Mouse (Mus musculus) kidney, postnatal 0 days (tissue): ENCODE data around the gene Ccdc136. TPM values are rescaled to one million over a fixed set of nuclear protein-coding genes. Genes with fewer than 3 reads are reported as not detected.
"Not testable (repeated sequence)": the region's sequence is repeated elsewhere in the genome, so short reads cannot be mapped to it uniquely, and the experiment has no call there.

Source experiments
- ATAC-seq: fragments of 200-750 bp; cut with Nextera tagmentation; replicated peaks from 2 replicates; pipeline ENCODE4 v1.8.0; 2017; ENCODE audit warnings: low read depth, moderate number of reproducible peaks, moderate TSS enrichment, moderate library complexity; ENCODE audit not compliant: low FRiP score
- DNase-seq: peaks from one replicate; pipeline ENCODE4 v3.0.0-alpha.2; 2016; ENCODE audit warnings: low spot score
- H3K27ac ChIP-seq: fragments of 300-500 bp; sonication (generic); 2 replicates; pipeline ENCODE4 v1.5.1; 2014; ENCODE audit warnings: mild to moderate bottlenecking
- H3K27me3 ChIP-seq: fragments of 300-500 bp; sonication (generic); 2 replicates; pipeline ENCODE4 v1.6.1; 2014; ENCODE audit warnings: low read length, mixed read lengths; ENCODE audit not compliant: insufficient read depth
- H3K36me3 ChIP-seq: fragments of 300-500 bp; sonication (generic); 2 replicates; pipeline ENCODE4 v1.6.1; 2014; ENCODE audit warnings: low read length, mixed read lengths; ENCODE audit not compliant: insufficient read depth
- H3K4me1 ChIP-seq: fragments of 300-500 bp; sonication (generic); replicated peaks from 2 replicates; pipeline ENCODE4 v1.6.1; 2014; ENCODE audit warnings: antibody characterized with exemption, low read length, mixed read lengths; ENCODE audit not compliant: insufficient read depth
- H3K4me2 ChIP-seq: fragments of 300-500 bp; sonication (generic); 2 replicates; pipeline ENCODE4 v1.6.1; 2014; ENCODE audit warnings: mild to moderate bottlenecking, low read length, moderate library complexity, mixed read lengths
- H3K4me3 ChIP-seq: fragments of 300-500 bp; sonication (generic); replicated peaks from 2 replicates; pipeline ENCODE4 v1.5.1; 2014; ENCODE audit warnings: low read depth, low read length
- H3K9ac ChIP-seq: fragments of 300-500 bp; sonication (generic); 2 replicates; pipeline ENCODE4 v1.6.1; 2014; ENCODE audit warnings: low read depth, low read length
- H3K9me3 ChIP-seq: fragments of 300-500 bp; sonication (generic); replicated peaks from 2 replicates; pipeline ENCODE4 v1.6.1; 2016; ENCODE audit warnings: low read length, inconsistent platforms, mixed read lengths
- CTCF ChIP-seq: IDR thresholded peaks from 2 replicates; pipeline ENCODE4 v1.5.1; 2016; ENCODE audit warnings: antibody characterized with exemption, low read depth, mild to moderate bottlenecking, moderate library complexity
- WGBS: fragments of 180-500 bp; shearing (Covaris S2); extraction: QIAGEN DNeasy Blood & Tissue Kit; methylation state at CpG from one replicate; pipeline ENCODE4 v1.1.7; 2014; 5-methylcytosine and 5-hydroxymethylcytosine counted together
- polyA plus RNA-seq: library from polyadenylated mRNA; unstranded; fragments of >200 nt; fragmentation: Nextera tagmentation; extraction: Ambion mirVana; gene quantifications from 2 replicates; pipeline ENCODE4 v1.2.1, GENCODE M21; 2015

Ccdc136 gene
- polyA plus RNA-seq, 1 experiment from 2014 or later: 13.8 TPM

- no peak overlapping the region for H3K27ac ChIP-seq
- H3K27me3 ChIP-seq: no peaks in the 10 kb centered on the region
- no peak for DNase-seq
- H3K9me3 ChIP-seq: no peaks in the 10 kb centered on the region
- H3K4me1 ChIP-seq: 0 out of 2 replicates have a peak, but pooled peaks cover 5% of the 10 kb centered on the region
- no peaks in the 10 kb centered on the region for H3K36me3 ChIP-seq
- H3K9ac ChIP-seq: no peak overlapping the region
- no peak overlapping the region for H3K4me3 ChIP-seq
- ATAC-seq: no peak
- H3K4me2 ChIP-seq: no peak overlapping the region
- WGBS: 53% methylated on average over 9 of the region's 9 CpGs
- TF ChIP-seq CTCF: no peak
Measured at GRCm38 (mm10) chr6:29389425-29389824, 6.7 kb upstream of the Ccdc136 start.

DNA sequence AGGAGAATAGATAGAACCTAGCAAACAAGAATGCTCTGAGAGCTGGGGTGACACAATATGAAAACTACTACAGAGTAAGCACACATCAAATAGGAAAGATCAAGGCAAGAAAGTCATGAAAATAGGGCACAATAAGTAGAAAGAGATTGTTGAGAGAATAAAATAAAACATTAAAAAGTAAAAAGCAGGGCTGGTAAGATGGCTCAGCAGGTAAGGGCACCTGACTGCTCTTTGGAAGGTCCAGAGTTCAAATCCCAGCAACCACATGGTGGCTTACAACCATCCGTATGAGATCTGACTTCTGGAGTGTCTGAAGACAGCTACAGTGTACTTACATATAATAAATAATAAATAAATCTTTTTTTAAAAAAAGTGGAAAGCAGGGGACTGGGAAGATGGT is 5.6 kb upstream of the Ccdc136 start:
- not testable (repeated sequence) for H3K4me3 ChIP-seq, DNase-seq, H3K9ac ChIP-seq, H3K4me1 ChIP-seq, H3K27me3 ChIP-seq, ATAC-seq, H3K9me3 ChIP-seq, H3K27ac ChIP-seq, H3K4me2 ChIP-seq, H3K36me3 ChIP-seq
- WGBS: 76% methylated on average over 1 of the region's 1 CpGs

- not testable (repeated sequence) for H3K36me3 ChIP-seq, H3K9ac ChIP-seq, H3K27ac ChIP-seq, H3K4me3 ChIP-seq, DNase-seq, H3K27me3 ChIP-seq, H3K4me2 ChIP-seq, H3K9me3 ChIP-seq, H3K4me1 ChIP-seq, ATAC-seq
- 75% methylated on average over 8 of the region's 8 CpGs for WGBS
Measured at GRCm38 (mm10) chr6:29391241-29391640, 4.9 kb upstream of the Ccdc136 start.

DNA sequence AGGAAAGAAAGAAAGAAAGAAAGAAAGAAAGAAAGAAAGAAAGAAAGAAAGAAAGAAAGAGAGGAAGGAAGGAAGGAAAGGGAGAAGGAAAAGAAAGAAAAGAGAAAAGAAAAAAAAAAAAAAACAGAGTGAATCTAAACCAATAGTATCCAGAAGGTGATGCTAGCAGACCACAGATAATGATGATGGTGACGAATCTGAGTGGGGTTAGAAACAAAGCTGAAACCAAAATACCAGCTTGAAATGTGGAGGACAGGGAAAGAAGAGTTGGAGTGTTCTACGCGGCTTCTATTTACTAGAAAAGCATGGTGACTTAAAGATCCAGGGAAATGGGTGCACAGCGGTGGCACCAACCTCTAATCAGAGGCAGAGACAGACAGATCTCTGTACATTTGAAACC is 4.3 kb upstream of the Ccdc136 start:
- H3K36me3 ChIP-seq: no peaks in the 10 kb centered on the region
- H3K4me2 ChIP-seq: no peak overlapping the region
- ATAC-seq (no peak), DNase-seq (peak; percentile 33)
- H3K9me3 ChIP-seq: no peaks in the 10 kb centered on the region
- H3K27ac ChIP-seq: no peak overlapping the region
- TF ChIP-seq CTCF: peak; percentile 42; the same call in 1 of the 2 replicates
- H3K27me3 ChIP-seq: no peaks in the 10 kb centered on the region
- 0 out of 2 replicates have a peak, but pooled peaks cover 5% of the 10 kb centered on the region for H3K4me1 ChIP-seq
- WGBS: 70% methylated on average over 4 of the region's 4 CpGs
- H3K9ac ChIP-seq: no peak overlapping the region
- no peak overlapping the region for H3K4me3 ChIP-seq

GRCm38 (mm10) chr6:29394286-29394685 is 1.8 kb upstream of the Ccdc136 start:
- Histone ChIP-seq H3K9me3 (no peaks in the 10 kb centered on the region), H3K9ac (no peak overlapping the region), H3K27me3 (no peaks in the 10 kb centered on the region), H3K4me1 (no peaks in the 10 kb centered on the region), H3K36me3 (no peaks in the 10 kb centered on the region), H3K4me3 (no peak overlapping the region), H3K4me2 (no peak overlapping the region), H3K27ac (no peak overlapping the region)
- ATAC-seq (no peak), DNase-seq (no peak)
- 81% methylated on average over 1 of the region's 1 CpGs for WGBS
- TF ChIP-seq CTCF: no peak

DNA sequence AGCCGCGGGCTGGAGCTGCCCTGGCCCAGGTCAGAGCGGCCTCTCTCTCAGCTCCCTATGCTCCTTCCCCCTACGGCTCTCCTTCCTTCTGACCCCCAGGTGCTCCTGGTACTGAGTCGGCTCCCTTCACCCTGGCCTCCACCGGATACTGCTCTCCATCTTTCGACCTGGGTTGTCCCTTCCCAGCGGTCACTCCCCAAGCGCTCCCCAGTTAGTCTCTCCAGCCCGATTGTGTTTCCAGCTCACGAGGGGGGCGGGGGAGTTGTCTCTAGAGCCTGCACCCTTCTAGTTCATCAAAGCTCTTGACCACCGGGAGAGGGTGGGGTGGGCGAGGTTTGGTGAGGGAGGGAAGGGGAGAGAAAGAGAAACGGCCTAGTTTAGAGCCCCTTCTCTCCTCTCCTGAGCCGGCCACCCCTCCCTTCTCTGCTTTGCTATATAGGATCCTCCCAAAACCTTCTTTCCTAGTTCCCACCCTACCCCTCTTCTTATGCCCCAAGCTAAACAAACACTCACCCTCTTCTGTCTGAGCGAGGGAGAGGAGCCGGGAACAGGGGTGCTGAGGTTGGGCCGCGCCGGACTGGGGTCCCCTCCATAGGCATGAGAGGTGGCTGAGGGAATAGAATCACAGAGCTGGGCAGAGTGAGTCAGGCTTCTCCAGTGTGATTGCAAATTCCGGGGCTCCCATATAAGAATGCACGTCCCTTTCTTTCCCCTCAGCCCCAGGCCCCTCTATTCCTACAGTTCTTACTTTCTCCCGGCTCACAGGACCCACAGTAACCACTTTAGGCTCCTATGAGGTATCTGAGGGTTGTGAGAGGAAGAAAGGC is 818 bp downstream of the Ccdc136 start:
- Histone ChIP-seq H3K27ac (no peak overlapping the region), H3K9ac (peak overlapping the region; percentile 56), H3K4me2 (peak overlapping the region; percentile 92), H3K36me3 (no peaks in the 10 kb centered on the region), H3K4me1 (no peaks in the 10 kb centered on the region), H3K4me3 (peak overlapping the region; percentile 69), H3K27me3 (no peaks in the 10 kb centered on the region), H3K9me3 (no peaks in the 10 kb centered on the region)
- ATAC-seq: peak; percentile 71
- 5% methylated on average over 21 of the region's 24 CpGs for WGBS
- no peak for TF ChIP-seq CTCF
- DNase-seq: peak; percentile 62
